Mouse (Mus musculus) stomach, postnatal 0 days (tissue): ENCODE data around the gene Rbl2. TPM values are rescaled to one million over a fixed set of nuclear protein-coding genes. Genes with fewer than 3 reads are reported as not detected.

Experiments used
- ATAC-seq: fragments of 200-750 bp; cut with Nextera tagmentation; 2 replicates; pipeline ENCODE4 v1.8.0; 2017; ENCODE audit not compliant: low FRiP score, low TSS enrichment
- DNase-seq: peaks from one replicate; pipeline ENCODE4 v3.0.0-alpha.2; 2016; ENCODE audit warnings: low spot score
- H3K27ac ChIP-seq: fragments of 300-500 bp; sonication (generic); replicated peaks from 2 replicates; pipeline ENCODE4 v1.5.1; 2014; ENCODE audit warnings: mild to moderate bottlenecking, control low read depth
- H3K27me3 ChIP-seq: fragments of 300-500 bp; sonication (generic); 2 replicates; pipeline ENCODE4 v1.6.1; 2014; ENCODE audit warnings: low read length; ENCODE audit not compliant: control insufficient read depth, insufficient read depth
- H3K36me3 ChIP-seq: fragments of 300-500 bp; sonication (generic); 2 replicates; pipeline ENCODE4 v1.6.1; 2014; ENCODE audit warnings: low read length, mixed read lengths; ENCODE audit not compliant: control insufficient read depth, insufficient read depth
- H3K4me1 ChIP-seq: fragments of 300-500 bp; sonication (generic); replicated peaks from 2 replicates; pipeline ENCODE4 v1.6.1; 2014; ENCODE audit warnings: antibody characterized with exemption; ENCODE audit not compliant: control insufficient read depth, insufficient read depth
- H3K4me2 ChIP-seq: fragments of 300-500 bp; sonication (generic); replicated peaks from 2 replicates; pipeline ENCODE4 v1.6.1; 2014; ENCODE audit warnings: low read depth, mild to moderate bottlenecking, control low read depth, moderate library complexity
- H3K4me3 ChIP-seq: fragments of 300-500 bp; sonication (generic); 2 replicates; pipeline ENCODE4 v1.5.1; 2014; ENCODE audit warnings: low read depth, low read length, control low read depth
- H3K9ac ChIP-seq: fragments of 300-500 bp; sonication (generic); 2 replicates; pipeline ENCODE4 v1.6.1; 2014; ENCODE audit warnings: mild to moderate bottlenecking, low read length, control low read depth, mixed read lengths
- H3K9me3 ChIP-seq: fragments of 300-500 bp; sonication (generic); 2 replicates; pipeline ENCODE4 v1.6.1; 2016; ENCODE audit warnings: low read length; ENCODE audit not compliant: control insufficient read depth
- CTCF ChIP-seq: IDR thresholded peaks from 2 replicates; pipeline ENCODE4 v1.5.1; 2016; ENCODE audit warnings: antibody characterized with exemption, low read depth, mild to moderate bottlenecking, moderate library complexity
- EP300 ChIP-seq: optimal IDR thresholded peaks from 2 replicates; pipeline ENCODE3; 2016; ENCODE audit warnings: antibody characterized with exemption
- WGBS: fragments of 180-500 bp; shearing (Covaris S2); extraction: QIAGEN DNeasy Blood & Tissue Kit; methylation state at CpG from one replicate; pipeline ENCODE4 v1.1.7; 2014; 5-methylcytosine and 5-hydroxymethylcytosine counted together
- polyA plus RNA-seq: library from polyadenylated mRNA; unstranded; fragments of >200 nt; fragmentation: Nextera tagmentation; extraction: Ambion mirVana; gene quantifications from 2 replicates; pipeline ENCODE4 v1.2.1, GENCODE M21; 2015

The Rbl2 gene
- polyA plus RNA-seq: 6.5 and 7.3 TPM in 2 replicates

GRCm38 (mm10) chr8:91069834-91070233 is at the start of gene Rbl2:
Gene Rbl2 (plus strand): TSS chr8:91070057.
- Histone ChIP-seq H3K36me3 (no peaks in the 10 kb centered on the region; the same call in 1 of the 2 replicates), H3K4me3 (peak within 1 kb of the TSS; percentile 90), H3K27ac (peak within 1 kb of the TSS; percentile 95), H3K9ac (peak within 1 kb of the TSS; percentile 89), H3K27me3 (no peaks in the 10 kb centered on the region), H3K9me3 (no peaks in the 10 kb centered on the region), H3K4me2 (peak within 1 kb of the TSS; percentile 75), H3K4me1 (0 out of 2 replicates have a peak, but pooled peaks cover 3% of the 10 kb centered on the region)
- TF ChIP-seq CTCF: no peak
- TF ChIP-seq EP300: no peak
- WGBS: under 1% methylated on average over 25 of the region's 25 CpGs
- peak; percentile 95 for DNase-seq
- ATAC-seq: peak; percentile 96

- ATAC-seq (no peak), DNase-seq (no peak)
- Histone ChIP-seq H3K4me1 (no peaks in the 10 kb centered on the region), H3K4me2 (no peak overlapping the region), H3K36me3 (peaks cover 24% of the 10 kb centered on the region), H3K9ac (no peak overlapping the region), H3K27ac (no peak overlapping the region), H3K27me3 (no peaks in the 10 kb centered on the region), H3K9me3 (no peaks in the 10 kb centered on the region), H3K4me3 (no peak overlapping the region)
- TF ChIP-seq EP300 (no peak), CTCF (peak; percentile 44; the same call in 1 of the 2 replicates)
- 84% methylated on average over 6 of the region's 6 CpGs for WGBS
These were observed 35.4 kb upstream of the Rbl2 start for GRCm38 (mm10) chr8:91034417-91034816.

- Histone ChIP-seq H3K36me3 (peaks cover 24% of the 10 kb centered on the region), H3K9me3 (no peaks in the 10 kb centered on the region), H3K4me1 (no peaks in the 10 kb centered on the region), H3K4me2 (no peak overlapping the region), H3K27me3 (no peaks in the 10 kb centered on the region), H3K27ac (no peak overlapping the region), H3K9ac (no peak overlapping the region), H3K4me3 (no peak overlapping the region)
- ATAC-seq: no peak
- 70% methylated on average over 6 of the region's 6 CpGs for WGBS
- DNase-seq: no peak
- TF ChIP-seq CTCF (no peak), EP300 (no peak)
These were observed 33.0 kb upstream of the Rbl2 start for GRCm38 (mm10) chr8:91036905-91037304.

- no peak for TF ChIP-seq CTCF
- no peak for TF ChIP-seq EP300
- H3K4me3 ChIP-seq: no peak overlapping the region
- no peak overlapping the region for H3K4me2 ChIP-seq
- no peaks in the 10 kb centered on the region for H3K4me1 ChIP-seq
- H3K27ac ChIP-seq: no peak overlapping the region
- no peaks in the 10 kb centered on the region for H3K9me3 ChIP-seq
- ATAC-seq (no peak), DNase-seq (no peak)
- peaks cover 28% of the 10 kb centered on the region for H3K36me3 ChIP-seq
- 89% methylated on average over 1 of the region's 1 CpGs for WGBS
- H3K9ac ChIP-seq: no peak overlapping the region
- H3K27me3 ChIP-seq: no peaks in the 10 kb centered on the region
These were observed 31.2 kb upstream of the Rbl2 start for GRCm38 (mm10) chr8:91038637-91039036.

GRCm38 (mm10) chr8:91046370-91046769 is 23.5 kb upstream of the Rbl2 start:
- Histone ChIP-seq H3K36me3 (peaks cover 33% of the 10 kb centered on the region), H3K4me3 (no peak overlapping the region), H3K4me1 (no peaks in the 10 kb centered on the region), H3K9ac (no peak overlapping the region), H3K27ac (no peak overlapping the region), H3K9me3 (no peaks in the 10 kb centered on the region), H3K4me2 (no peak overlapping the region), H3K27me3 (no peaks in the 10 kb centered on the region)
- ATAC-seq (no peak), DNase-seq (no peak)
- TF ChIP-seq EP300 (no peak), CTCF (no peak)
- WGBS: 48% methylated on average over 4 of the region's 4 CpGs

GRCm38 (mm10) chr8:91051037-91051436 is 18.8 kb upstream of the Rbl2 start:
- Histone ChIP-seq H3K9me3 (no peaks in the 10 kb centered on the region), H3K9ac (no peak overlapping the region), H3K4me1 (no peaks in the 10 kb centered on the region), H3K27ac (no peak overlapping the region), H3K4me2 (no peak overlapping the region), H3K36me3 (peaks cover 15% of the 10 kb centered on the region; the same call in 1 of the 2 replicates), H3K27me3 (no peaks in the 10 kb centered on the region), H3K4me3 (no peak overlapping the region)
- ATAC-seq (no peak), DNase-seq (peak; percentile 50)
- 40% methylated on average over 8 of the region's 8 CpGs for WGBS
- TF ChIP-seq EP300 (no peak), CTCF (no peak)
